Mouse (Mus musculus) urinary bladder, postnatal 36 days (tissue): ENCODE data around the gene Gcfc2.
A peak's percentile ranks its signal among the peaks of the same experiment; 100 is the strongest.

Experiments
- DNase-seq, 2 experiments: peaks; one replicate each; pipeline ENCODE4 v3.0.0; 2022; ENCODE audit warnings: low spot score in 2 of 2, mixed read lengths in 1 of 2

The Gcfc2 gene

DNA sequence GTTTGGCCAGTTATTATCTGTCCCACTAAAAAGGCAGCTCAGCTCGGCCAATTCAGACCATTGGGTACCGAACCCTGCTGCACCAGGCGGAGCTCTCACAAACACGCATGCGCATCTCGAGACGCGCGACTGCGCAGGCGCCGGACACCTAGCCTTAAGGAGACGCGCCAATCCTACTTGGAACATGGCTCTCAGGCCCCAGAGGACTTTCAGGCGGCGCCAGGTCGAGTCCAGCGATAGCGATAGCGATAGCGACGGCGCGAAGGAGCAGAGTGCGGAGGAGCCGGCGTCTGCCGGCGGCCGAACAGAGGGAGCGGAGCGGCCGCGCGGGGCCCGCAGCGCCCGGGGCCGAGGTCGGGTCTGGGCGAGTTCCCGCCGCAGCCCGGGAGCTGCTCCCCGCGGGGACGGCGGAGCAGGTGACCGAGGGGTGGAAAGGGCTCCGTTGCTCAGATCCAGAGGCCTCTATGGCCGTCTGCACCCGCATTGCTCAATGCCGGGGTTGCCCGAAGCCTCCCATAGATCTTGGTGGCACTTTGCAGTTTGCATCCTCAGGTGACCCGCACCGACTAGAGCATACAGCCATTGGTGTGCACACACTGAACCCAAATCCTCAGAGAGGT lies at the start of gene Gcfc2:
TSS of gene Gcfc2 (plus strand) at position 147 of the 620 bp plus-strand sequence.
- peak; percentile 96 for DNase-seq

DNA sequence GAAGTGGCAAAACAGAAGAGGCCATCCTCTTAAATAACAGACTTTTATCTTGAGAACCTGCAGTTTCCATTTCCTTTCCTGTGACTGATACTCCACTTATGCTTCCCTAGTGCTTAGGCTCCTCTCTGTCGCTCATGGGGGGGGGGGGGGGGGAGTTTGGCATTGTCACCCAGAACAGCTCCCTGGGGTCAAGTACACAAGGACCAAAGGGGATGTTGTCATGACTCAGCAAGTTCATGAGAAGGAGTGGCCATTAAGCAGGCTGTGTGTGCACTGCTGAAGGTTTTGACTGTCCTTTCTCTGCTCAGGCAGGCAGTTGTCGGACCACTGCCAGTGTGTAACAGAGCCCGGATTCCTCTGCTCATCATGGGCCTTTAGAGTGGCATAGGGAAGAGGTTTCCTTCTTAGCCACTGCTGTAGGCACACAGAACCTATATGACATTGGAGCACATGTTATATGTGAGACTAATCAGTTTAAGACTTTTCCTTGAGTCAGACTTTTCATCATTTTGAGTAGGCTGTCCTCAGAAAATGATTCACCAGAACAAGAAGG lies 27.7 kb upstream of the Gcfc2 start:
- DNase-seq: no peak

DNA sequence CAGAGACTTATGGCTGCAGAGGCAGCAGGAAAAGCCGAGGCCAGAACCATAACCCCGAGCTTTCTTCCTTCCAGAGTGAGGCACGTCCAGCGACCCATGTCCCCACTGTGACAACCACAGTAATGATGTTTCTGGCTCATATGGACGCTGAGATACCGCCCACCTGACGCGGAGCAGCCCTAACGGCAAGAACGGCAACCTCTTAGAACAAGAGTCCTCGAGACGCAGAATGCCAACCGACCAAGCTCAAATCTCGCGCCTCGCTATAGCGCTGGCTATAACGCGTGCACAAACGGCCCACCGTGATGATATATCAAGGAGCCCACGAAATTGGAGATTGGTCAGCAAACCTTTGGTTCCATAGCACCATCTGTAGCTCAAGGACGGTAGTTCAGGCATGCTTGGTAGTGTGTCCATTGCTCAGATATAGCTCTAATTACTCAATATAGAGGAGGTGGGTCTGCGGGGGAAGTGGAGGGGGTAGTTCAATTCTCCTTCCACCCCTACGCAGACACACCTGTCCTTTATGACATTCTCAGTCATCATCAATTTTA lies 13.1 kb upstream of the Gcfc2 start:
- no peak for DNase-seq

DNA sequence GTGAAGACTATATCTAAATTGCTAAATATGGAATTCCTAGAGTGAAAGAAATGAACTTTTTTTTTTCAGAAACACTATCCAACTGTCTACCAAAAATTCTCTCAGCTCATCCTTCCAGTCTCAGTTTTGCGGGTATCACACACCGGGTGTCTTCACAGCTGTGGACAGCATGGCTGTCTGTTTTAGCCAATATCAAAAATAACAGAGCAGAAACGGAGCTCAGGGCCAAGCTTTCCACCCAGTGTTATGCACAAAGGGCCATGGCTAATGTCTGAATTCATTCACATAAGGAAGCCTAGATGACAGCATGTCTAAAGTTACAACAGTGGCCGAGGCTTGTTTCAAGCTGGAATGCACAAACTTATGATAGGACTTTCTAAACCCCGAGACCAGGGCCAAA lies 12.2 kb upstream of the Gcfc2 start:
- DNase-seq: no peak

DNA sequence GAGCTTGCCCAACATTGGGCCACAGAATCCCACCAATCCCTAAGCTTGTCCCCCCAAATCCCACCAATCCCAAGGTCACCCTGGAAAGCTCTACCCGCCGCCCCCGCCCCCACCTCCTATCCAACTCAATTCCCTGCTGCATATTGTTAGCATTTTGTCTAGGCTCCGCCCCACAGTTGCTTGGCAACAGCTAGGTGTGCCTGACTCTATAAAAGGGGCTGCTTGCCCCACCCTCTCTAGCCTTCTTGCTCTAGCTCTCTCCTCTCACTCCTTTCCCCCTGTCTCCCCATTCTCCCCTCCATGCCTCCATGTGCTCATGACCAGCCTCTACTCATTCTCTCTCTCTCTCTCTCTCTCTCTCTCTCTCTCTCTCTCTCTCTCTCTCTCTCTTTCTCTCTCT lies 11.8 kb upstream of the Gcfc2 start:
- DNase-seq: no peak

- DNase-seq: no peak
Observed at GRCm38 (mm10) chr6:81912177-81912576, 11.3 kb upstream of the Gcfc2 start.

- DNase-seq: no peak
Observed at GRCm38 (mm10) chr6:81924304-81924703, 835 bp downstream of the Gcfc2 start.

DNA sequence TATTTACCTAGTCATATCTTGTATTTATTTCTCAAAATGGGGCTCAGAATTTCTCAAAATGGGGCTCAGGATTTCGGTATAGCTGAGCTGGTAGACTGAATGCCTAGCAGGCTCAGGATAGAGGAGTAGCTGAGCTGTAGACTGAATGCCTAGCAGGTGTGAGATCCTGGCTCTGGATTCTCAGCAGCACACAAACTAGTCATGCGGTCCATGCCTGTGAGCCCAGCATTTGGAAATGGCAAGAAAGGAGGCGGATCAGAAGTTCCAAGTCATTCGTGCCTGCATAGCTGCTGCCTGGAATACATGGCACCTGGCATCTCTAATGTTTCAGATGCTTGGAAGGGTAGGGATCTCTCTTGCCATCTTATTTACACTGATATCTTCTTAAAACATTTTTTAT lies 5.9 kb downstream of the Gcfc2 start:
- DNase-seq: no peak

- no peak for DNase-seq
Observed at GRCm38 (mm10) chr6:81933281-81933680, 9.8 kb downstream of the Gcfc2 start.

- no peak for DNase-seq
Observed at GRCm38 (mm10) chr6:81941718-81942117, 18.2 kb downstream of the Gcfc2 start.

- DNase-seq: no peak
Observed at GRCm38 (mm10) chr6:81943281-81943680, 19.8 kb downstream of the Gcfc2 start.

- DNase-seq: no peak
Observed at GRCm38 (mm10) chr6:81944432-81944831, 21.0 kb downstream of the Gcfc2 start.

- no peak for DNase-seq
Observed at GRCm38 (mm10) chr6:81946906-81947305, 23.4 kb downstream of the Gcfc2 start.

DNA sequence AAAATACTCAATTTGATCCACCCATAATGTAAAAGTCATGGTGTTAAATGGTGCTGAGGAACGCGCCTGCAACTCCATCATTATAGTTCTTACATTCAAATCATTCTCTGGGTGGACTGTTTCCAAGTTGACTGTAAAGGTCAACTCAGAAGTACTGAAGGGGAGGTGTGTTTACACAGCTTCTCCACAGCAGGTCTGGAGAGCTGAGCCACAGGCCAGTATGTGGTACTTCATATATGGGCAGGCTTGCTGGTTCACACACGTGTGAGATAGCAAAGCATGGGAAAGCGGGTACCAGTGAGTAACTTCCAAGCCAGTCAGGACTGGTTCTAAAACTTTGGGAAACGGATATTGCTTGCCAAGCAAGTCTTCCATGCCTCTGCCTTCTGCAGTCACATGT lies 31.7 kb downstream of the Gcfc2 start:
- no peak for DNase-seq

GRCm38 (mm10) chr6:81956399-81956798 lies 32.9 kb downstream of the Gcfc2 start:
- DNase-seq: no peak

- no peak for DNase-seq
Observed at GRCm38 (mm10) chr6:81957992-81958391, 34.5 kb downstream of the Gcfc2 start.

- DNase-seq: no peak
Observed at GRCm38 (mm10) chr6:81959866-81960265, 36.4 kb downstream of the Gcfc2 start.

DNA sequence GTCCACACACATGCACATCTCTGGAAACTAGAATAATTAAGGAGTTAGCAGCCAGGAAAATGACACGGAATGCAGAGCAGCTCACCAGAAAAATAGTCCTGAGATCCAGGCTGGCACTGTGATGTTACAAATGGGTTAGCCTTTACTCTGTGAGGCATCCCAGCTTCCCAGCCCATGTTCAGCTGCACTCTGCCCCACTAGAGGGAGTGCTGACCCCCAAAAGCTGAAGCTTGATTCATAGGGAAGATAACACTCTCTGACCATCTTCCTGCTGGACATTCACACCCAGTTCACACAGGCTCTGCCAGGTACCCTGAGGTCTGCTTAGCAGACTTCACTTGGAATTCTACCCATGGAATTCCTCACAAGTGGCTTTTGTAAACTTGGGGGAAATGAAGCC lies 36.8 kb downstream of the Gcfc2 start:
- DNase-seq: no peak

GRCm38 (mm10) chr6:81965296-81966067 lies 42.0 kb downstream of the Gcfc2 start, which contains the start of gene Mrpl19:
Gene Mrpl19, minus strand, starts transcription at chr6:81965958.
- DNase-seq: peak; percentile 91 to 94

- no peak for DNase-seq
Observed at GRCm38 (mm10) chr6:81966068-81966544, 42.6 kb downstream of the Gcfc2 start.

GRCm38 (mm10) chr6:81971196-81971595 lies 47.7 kb downstream of the Gcfc2 start:
- DNase-seq: no peak

DNA sequence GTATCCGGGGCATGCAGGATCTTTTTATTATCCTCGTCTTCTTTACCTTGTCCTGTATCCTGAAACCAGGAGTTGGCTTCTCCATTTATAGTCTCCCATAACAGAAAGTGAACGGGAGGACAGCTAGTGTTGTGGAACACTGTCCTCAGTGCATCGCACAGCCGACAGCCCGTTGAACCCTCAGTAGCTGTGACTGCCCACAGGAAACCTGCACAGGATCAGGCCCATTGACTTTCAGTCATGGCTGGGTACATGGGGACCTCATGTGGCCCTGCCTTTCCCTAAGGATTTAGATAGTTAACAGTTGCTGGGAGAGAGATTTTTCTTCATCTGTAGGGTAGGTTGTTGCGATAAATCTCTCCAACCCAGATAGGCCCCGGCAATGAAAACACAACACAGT lies 49.1 kb downstream of the Gcfc2 start:
- no peak for DNase-seq
